Comparison of ENCODE assay signal across 12 mouse cellular contexts in genomic region chr5:117104329-117104728, GRCm38 (mm10). TPM values are rescaled to one million over a fixed set of nuclear protein-coding genes. Genes with fewer than 3 reads are reported as not detected.
DNase-seq lines count a peak whose midpoint lies in the region.
"Had no signal": no experiment of that assay in that cellular context is flagged by ENCODE, and none has a peak within 500 bp of the region (broad histone marks: within the 10 kb centered on the region; RNA-seq: fewer than 3 reads in every experiment).

No protein-coding gene starts in this region.

- DNase-seq in cerebellum, adult 11-12 months = peak; percentile 41
- no peak for DNase-seq in cerebellum, adult 11 months
- peak; percentile 35 to 39 for DNase-seq in cerebellum, postnatal 25 days
- DNase-seq in cerebellum, postnatal 36 days = no peak
- peak; percentile 41 for DNase-seq in layer of hippocampus, adult 9-11 months
- DNase-seq in layer of hippocampus, postnatal 10 days (ENCODE audit: low spot score in 2 of 2) = no peak
- peak; percentile 30 for DNase-seq in brain, adult 2 months (ENCODE audit: low read depth, low spot score)
- DNase-seq: adrenal gland, adult 8-10 months; adrenal gland, postnatal 25 days; embryo, embryonic 11 days; gastrocnemius, postnatal 14 days; heart, adult 11 months had no signal

RNA-seq across cellular contexts. Expression of gene Suds3, which starts 11.6 kb away (rescaled TPM):
- 100 to 1,000 TPM in 1 of 2 experiments, 10 to 100 TPM in 1; 96.6 to 101 TPM for total RNA-seq in layer of hippocampus, postnatal 10 days (2021)

RNA-seq across cellular contexts. Expression of gene Taok3, which starts 15.6 kb away (rescaled TPM):
- 10 to 100 TPM; 66.3 to 68.3 TPM for total RNA-seq in layer of hippocampus, postnatal 10 days (2021)

Comparison
In these comparisons a context has a peak if more than half of its experiments do, and no peak if none do; other contexts are left out.
1. DNase-seq: peak in cerebellum, adult 11-12 months (single experiment), cerebellum, postnatal 25 days (2 of 2), layer of hippocampus, adult 9-11 months (single experiment) and brain, adult 2 months (single experiment); none in cerebellum, adult 11 months (single experiment), cerebellum, postnatal 36 days (0 of 2) and layer of hippocampus, postnatal 10 days (0 of 2).